Mouse (Mus musculus): Measurements from ENCODE around the gene Avpi1.

- TF ChIP-seq POLR2A (IDR thresholded peaks at IDR 0.05; ENCODE audit: insufficient read depth, low read length): no peak
- TF ChIP-seq CTCF (IDR thresholded peaks at IDR 0.05; ENCODE audit: low read depth, low read length): no peak
- no peak for TF ChIP-seq EP300 (IDR thresholded peaks at IDR 0.05; ENCODE audit: insufficient read depth, low read depth, low read length)
These were observed 49.9 kb downstream of the Avpi1 start for GRCm38 (mm10) chr19:42079006-42079405.

All from ES-Bruce4 (cell line).